Mouse (Mus musculus) lung, adult 2 months (tissue): ENCODE data around the gene Lgals4.

Experiments used
- CTCF ChIP-seq: fragments of 200-500 bp; IDR thresholded peaks from 2 replicates; pipeline ENCODE4 v1.5.1; 2011; ENCODE audit warnings: mild to moderate bottlenecking, low read length, control low read depth; ENCODE audit not compliant: insufficient read depth
- POLR2A ChIP-seq: fragments of 200-500 bp; IDR thresholded peaks from 2 replicates; pipeline ENCODE4 v1.6.1; 2011; ENCODE audit warnings: low read depth, mild to moderate bottlenecking, control low read depth, low read length, borderline replicate concordance; ENCODE audit errors: extremely low read depth

GRCm38 (mm10) chr7:28877856-28878255 lies 44.2 kb downstream of the Lgals4 start:
- no peak for TF ChIP-seq CTCF
- no peak for TF ChIP-seq POLR2A
